Mouse (Mus musculus) myocyte (in vitro differentiated cells): ENCODE measurements at regions not wholly inside any gene's neighbourhood (a gene's known extent, or its start where the extent isn't known, plus 50 kb on each side); places are given as distances from the start of the nearest gene placed in this dataset.
A peak's percentile ranks its signal among the peaks of the same experiment; 100 is the strongest.

Experiments used
- H3K27me3 ChIP-seq: one replicate; pipeline ENCODE4 v1.6.1; 2011; ENCODE audit not compliant: control insufficient read depth, insufficient read depth, insufficient read length
- H3K36me3 ChIP-seq: one replicate; pipeline ENCODE4 v1.6.1; 2011; ENCODE audit not compliant: control insufficient read depth, insufficient read depth
- H3K4me2 ChIP-seq: one replicate; pipeline ENCODE4 v1.6.1; 2011; ENCODE audit warnings: low read depth, control low read depth
- H3K4me3 ChIP-seq: one replicate; pipeline ENCODE4 v1.5.1; 2011; ENCODE audit warnings: mild to moderate bottlenecking, control low read depth, moderate library complexity
- H3K79me2 ChIP-seq: one replicate; pipeline ENCODE4 v1.6.1; 2011; ENCODE audit not compliant: control insufficient read depth, insufficient read depth
- H3ac ChIP-seq: one replicate; pipeline ENCODE4 v1.6.1; 2011; ENCODE audit not compliant: control insufficient read depth, insufficient read length
- CEBPB ChIP-seq: IDR thresholded peaks from 2 replicates; pipeline ENCODE4 v1.6.1; 2011; ENCODE audit warnings: mild to moderate bottlenecking, moderate library complexity; ENCODE audit not compliant: poor library complexity, insufficient read depth, severe bottlenecking
- E2F4 ChIP-seq: IDR thresholded peaks from one replicate; pipeline ENCODE4 v1.6.1; 2011; ENCODE audit warnings: mild to moderate bottlenecking, control low read depth, moderate library complexity; ENCODE audit not compliant: insufficient read depth
- MAX ChIP-seq: IDR thresholded peaks from one replicate; pipeline ENCODE4 v1.6.1; 2011; ENCODE audit warnings: low read depth, mild to moderate bottlenecking, control low read depth
- MYOD1 ChIP-seq, 3 experiments: IDR thresholded peaks; one replicate each; pipeline ENCODE4 v1.6.1; 2011; ENCODE audit warnings: control low read depth in 2 of 3, low read depth in 2 of 3, mild to moderate bottlenecking in 2 of 3, moderate library complexity in 1 of 3; ENCODE audit not compliant: insufficient read length in 2 of 3, control insufficient read depth in 1 of 3
- MYOG ChIP-seq, 3 experiments: IDR thresholded peaks; one replicate each; pipeline ENCODE4 v1.6.1; 2011; ENCODE audit warnings: control low read depth in 2 of 3, low read depth in 2 of 3, mild to moderate bottlenecking in 2 of 3; ENCODE audit not compliant: insufficient read length in 2 of 3, control insufficient read depth in 1 of 3, insufficient read depth in 1 of 3
- POLR2A ChIP-seq: IDR thresholded peaks from one replicate; pipeline ENCODE4 v1.6.1; 2011; ENCODE audit warnings: low read depth, mild to moderate bottlenecking, control low read depth, moderate library complexity; ENCODE audit not compliant: insufficient read length
- POLR2AphosphoS2 ChIP-seq: IDR thresholded peaks from one replicate; pipeline ENCODE4 v1.6.1; 2011; ENCODE audit warnings: low read depth, control low read depth; ENCODE audit not compliant: insufficient read length
- REST ChIP-seq: IDR thresholded peaks from one replicate; pipeline ENCODE4 v1.6.1; 2011; ENCODE audit warnings: mild to moderate bottlenecking, control low read depth, moderate library complexity; ENCODE audit not compliant: insufficient read depth, insufficient read length
- SRF ChIP-seq: IDR thresholded peaks from one replicate; pipeline ENCODE4 v1.6.1; 2011; ENCODE audit warnings: low read depth; ENCODE audit not compliant: control insufficient read depth, insufficient read length
- TCF12 ChIP-seq: IDR thresholded peaks from one replicate; pipeline ENCODE4 v1.6.1; 2011; ENCODE audit warnings: mild to moderate bottlenecking, control low read depth; ENCODE audit not compliant: poor library complexity, insufficient read depth, severe bottlenecking
- TCF3 ChIP-seq: IDR thresholded peaks from one replicate; pipeline ENCODE4 v1.6.1; 2011; ENCODE audit warnings: low read depth, control low read depth; ENCODE audit not compliant: insufficient read length
- USF1 ChIP-seq: IDR thresholded peaks from one replicate; pipeline ENCODE4 v1.6.1; 2011; ENCODE audit warnings: low read depth, mild to moderate bottlenecking, control low read depth, moderate library complexity

DNA sequence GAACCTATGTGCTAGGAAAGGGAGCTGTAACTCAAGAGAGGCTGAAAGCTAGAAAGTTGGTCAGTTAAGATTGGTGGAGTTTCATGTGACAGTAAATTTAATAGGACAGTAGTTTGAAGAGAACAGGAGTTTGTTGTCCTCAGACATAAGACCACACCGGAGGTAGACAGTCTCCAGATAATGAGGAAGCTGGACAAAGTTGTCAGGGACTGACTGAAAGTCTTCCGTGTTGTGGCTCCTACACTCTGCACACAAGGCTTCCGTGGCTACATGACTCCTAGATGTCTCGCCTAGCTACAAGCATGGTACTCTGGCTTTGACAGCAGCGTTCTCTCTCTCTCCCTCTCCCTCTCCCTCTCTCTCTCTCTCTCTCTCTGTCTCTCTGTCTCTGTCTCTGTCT is 171.9 kb upstream of the Rreb1 start:
- Histone ChIP-seq H3K27me3 (no peaks in the 10 kb centered on the region), H3K4me2 (no peak overlapping the region), H3K79me2 (no peaks in the 10 kb centered on the region), H3K4me3 (no peak overlapping the region), H3K36me3 (no peaks in the 10 kb centered on the region), H3ac (no peak overlapping the region)
- TF ChIP-seq MAX (no peak), USF1 (no peak), TCF3 (no peak), CEBPB (no peak), POLR2A (no peak), MYOD1 (IDR thresholded peaks at IDR 0.05; ENCODE audit: control insufficient read depth in 1 of 3, insufficient read length in 2 of 3, low read depth in 2 of 3) (no peak), SRF (no peak), MYOG (IDR thresholded peaks at IDR 0.05; ENCODE audit: control insufficient read depth in 1 of 3, insufficient read depth in 1 of 3, insufficient read length in 2 of 3, low read depth in 2 of 3) (no peak), TCF12 (no peak), POLR2AphosphoS2 (no peak), REST (no peak), E2F4 (no peak)

DNA sequence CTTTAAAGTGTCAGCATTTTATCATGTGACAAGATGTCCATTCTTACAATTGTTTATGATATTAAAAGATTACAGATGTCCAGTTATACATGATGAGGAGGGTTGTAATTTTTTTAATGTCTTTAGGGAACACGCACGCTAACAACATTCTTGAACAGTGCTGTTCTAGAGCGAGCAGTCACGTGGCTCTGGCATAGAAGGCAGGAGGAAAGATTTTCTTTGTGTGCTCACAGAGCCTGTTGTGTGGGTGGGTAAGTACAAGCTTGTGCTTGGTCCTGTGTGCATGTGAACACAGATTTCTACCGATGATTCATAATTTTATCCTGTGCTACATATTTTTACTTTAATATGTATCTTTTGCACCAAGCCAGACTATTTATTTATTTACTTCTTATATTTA is 169.1 kb upstream of the Rreb1 start:
- TF ChIP-seq TCF3 (no peak), USF1 (peak; percentile 31)
- H3K4me2 ChIP-seq = no peak overlapping the region
- no peaks in the 10 kb centered on the region for H3K79me2 ChIP-seq
- H3K4me3 ChIP-seq = no peak overlapping the region
- H3K36me3 ChIP-seq = no peaks in the 10 kb centered on the region
- H3ac ChIP-seq = no peak overlapping the region
- H3K27me3 ChIP-seq = no peaks in the 10 kb centered on the region

DNA sequence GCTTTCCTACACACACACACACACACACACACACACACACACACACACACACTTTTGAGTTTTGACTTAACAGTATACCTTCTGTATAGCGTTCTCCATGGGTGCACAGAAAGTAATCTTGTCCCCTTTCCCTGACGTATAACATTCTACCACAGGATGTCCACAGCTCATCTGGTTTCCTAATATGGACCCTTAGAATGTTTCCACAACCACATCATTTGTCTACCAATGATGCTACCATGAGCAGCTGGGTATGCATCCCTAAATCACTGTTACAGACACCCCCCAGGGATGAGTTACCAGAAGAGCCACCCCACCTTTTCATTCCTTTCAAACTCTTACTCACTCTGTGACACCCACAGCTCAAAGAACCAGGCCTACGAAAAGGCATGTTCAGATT is 166.8 kb upstream of the Rreb1 start:
- Histone ChIP-seq H3K4me2 (no peak overlapping the region), H3K4me3 (no peak overlapping the region), H3K36me3 (no peaks in the 10 kb centered on the region), H3ac (no peak overlapping the region), H3K79me2 (no peaks in the 10 kb centered on the region), H3K27me3 (no peaks in the 10 kb centered on the region)
- TF ChIP-seq E2F4 (no peak), CEBPB (no peak), MAX (no peak), POLR2A (no peak), TCF3 (no peak), MYOD1 (IDR thresholded peaks at IDR 0.05; ENCODE audit: control insufficient read depth in 1 of 3, insufficient read length in 2 of 3, low read depth in 2 of 3) (peak in 1 of 3 experiments; percentile 3), REST (no peak), SRF (no peak)

DNA sequence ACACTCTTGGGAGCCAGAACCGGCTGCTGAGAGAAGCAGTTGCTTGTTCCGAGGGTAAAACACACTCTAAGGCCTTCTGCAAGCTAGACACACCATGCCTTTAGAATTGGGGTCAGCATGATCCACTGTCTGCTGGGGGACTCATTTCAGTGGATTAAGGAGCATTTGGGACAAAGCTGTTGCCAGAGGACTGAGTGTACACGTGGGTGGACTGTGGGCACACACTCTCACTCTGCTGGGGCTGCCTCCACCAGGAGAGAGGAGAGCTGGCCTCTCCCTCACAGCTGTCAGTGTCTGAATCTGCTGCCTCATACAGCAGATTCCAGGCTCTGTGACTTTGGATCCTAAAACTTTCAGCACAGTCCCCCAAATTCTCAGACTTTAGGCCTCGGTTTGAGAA is 161.2 kb upstream of the Rreb1 start:
- Histone ChIP-seq H3ac (no peak overlapping the region), H3K4me3 (no peak overlapping the region)

GRCm38 (mm10) chr13:37619841-37620725 is 158.1 kb upstream of the Rreb1 start:
- no peak overlapping the region for H3K4me3 ChIP-seq
- H3K27me3 ChIP-seq = no peaks in the 10 kb centered on the region
- H3K4me2 ChIP-seq = no peak overlapping the region
- H3K79me2 ChIP-seq = no peaks in the 10 kb centered on the region
- no peaks in the 10 kb centered on the region for H3K36me3 ChIP-seq
- TF ChIP-seq MYOG (IDR thresholded peaks at IDR 0.05; ENCODE audit: control insufficient read depth in 1 of 3, insufficient read depth in 1 of 3, insufficient read length in 2 of 3, low read depth in 2 of 3) (peak in 2 of 3 experiments; percentile 70 to 89), TCF3 (peak; percentile 42), MYOD1 (IDR thresholded peaks at IDR 0.05; ENCODE audit: control insufficient read depth in 1 of 3, insufficient read length in 2 of 3, low read depth in 2 of 3) (peak in 2 of 3 experiments; percentile 66 to 88), MAX (no peak)
- H3ac ChIP-seq = no peak overlapping the region

More for the DNA sequence above, 161.2 kb upstream of the Rreb1 start:
- Histone ChIP-seq H3K79me2 (no peaks in the 10 kb centered on the region), H3K36me3 (no peaks in the 10 kb centered on the region), H3K27me3 (no peaks in the 10 kb centered on the region), H3K4me2 (no peak overlapping the region)
- TF ChIP-seq MYOG (IDR thresholded peaks at IDR 0.05; ENCODE audit: control insufficient read depth in 1 of 3, insufficient read depth in 1 of 3, insufficient read length in 2 of 3, low read depth in 2 of 3) = peak; percentile 13 to 79 (median 47)
- peak in 2 of 3 experiments; percentile 71 to 77 for TF ChIP-seq MYOD1 (IDR thresholded peaks at IDR 0.05; ENCODE audit: control insufficient read depth in 1 of 3, insufficient read length in 2 of 3, low read depth in 2 of 3)
- TF ChIP-seq POLR2AphosphoS2 = no peak
